Mouse (Mus musculus) C2C12 (cell line): ENCODE measurements at regions not wholly inside any gene's neighbourhood (a gene's known extent, or its start where the extent isn't known, plus 50 kb on each side); places are given as distances from the start of the nearest gene placed in this dataset.

Experiments
- CTCF ChIP-seq: IDR thresholded peaks from one replicate; pipeline ENCODE4 v1.5.1; 2011; ENCODE audit not compliant: control insufficient read depth, insufficient read depth, insufficient read length
- FOSL1 ChIP-seq: IDR thresholded peaks from one replicate; pipeline ENCODE4 v1.8.0; 2011; ENCODE audit warnings: mild to moderate bottlenecking, low read length; ENCODE audit not compliant: poor library complexity, insufficient read depth, severe bottlenecking
- MAX ChIP-seq: IDR thresholded peaks from one replicate; pipeline ENCODE4 v1.6.1; 2011; ENCODE audit warnings: mild to moderate bottlenecking, control low read depth
- MYOG ChIP-seq: IDR thresholded peaks from one replicate; pipeline ENCODE4 v1.6.1; 2011; ENCODE audit not compliant: control insufficient read depth, insufficient read length; ENCODE audit errors: extremely low read depth
- USF1 ChIP-seq: IDR thresholded peaks from one replicate; pipeline ENCODE4 v1.6.1; 2011; ENCODE audit warnings: low read depth, mild to moderate bottlenecking, control low read depth, moderate library complexity

DNA sequence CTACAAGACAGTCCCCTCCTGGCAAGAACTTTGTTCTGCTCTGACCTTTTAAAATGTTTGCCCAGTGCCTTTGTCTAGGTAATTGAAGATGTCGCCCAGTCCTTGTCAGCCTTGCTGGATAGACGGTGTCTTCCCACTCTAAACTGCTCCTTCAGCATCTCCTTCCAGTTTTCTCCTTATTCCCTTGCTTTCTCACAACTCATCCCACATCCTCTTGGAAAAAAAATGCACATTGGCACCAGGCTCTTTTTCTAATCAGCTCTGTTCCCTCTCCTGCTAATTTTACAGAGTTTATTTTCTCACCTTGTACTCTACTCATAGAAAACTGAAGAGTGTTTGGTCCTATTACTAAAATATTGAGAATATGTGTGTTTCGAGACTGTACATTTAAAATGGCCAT is 466.3 kb downstream of the Lmo4 start:
- TF ChIP-seq CTCF (no peak), MYOG (no peak), FOSL1 (no peak), USF1 (no peak), MAX (no peak)
